Mouse (Mus musculus): ENCODE data around the gene Plekho2.

- TF ChIP-seq EP300 (IDR thresholded peaks at IDR 0.05; ENCODE audit: low read depth): no peak
- TF ChIP-seq CTCF (IDR thresholded peaks at IDR 0.05; ENCODE audit: low read depth): no peak
Measured at GRCm38 (mm10) chr9:65528417-65529038, 51.3 kb downstream of the Plekho2 start.

Measured in heart, postnatal 0 days (tissue).